Mouse (Mus musculus): Measurements from ENCODE around the gene Gm2381. TPM values are rescaled to one million over a fixed set of nuclear protein-coding genes. Genes with fewer than 3 reads are reported as not detected.
"Not testable (repeated sequence)": the region's sequence is repeated elsewhere in the genome, so short reads cannot be mapped to it uniquely, and the experiment has no call there.

Gm2381 gene
- not detected in 2 replicates for polyA plus RNA-seq (2012)

DNA sequence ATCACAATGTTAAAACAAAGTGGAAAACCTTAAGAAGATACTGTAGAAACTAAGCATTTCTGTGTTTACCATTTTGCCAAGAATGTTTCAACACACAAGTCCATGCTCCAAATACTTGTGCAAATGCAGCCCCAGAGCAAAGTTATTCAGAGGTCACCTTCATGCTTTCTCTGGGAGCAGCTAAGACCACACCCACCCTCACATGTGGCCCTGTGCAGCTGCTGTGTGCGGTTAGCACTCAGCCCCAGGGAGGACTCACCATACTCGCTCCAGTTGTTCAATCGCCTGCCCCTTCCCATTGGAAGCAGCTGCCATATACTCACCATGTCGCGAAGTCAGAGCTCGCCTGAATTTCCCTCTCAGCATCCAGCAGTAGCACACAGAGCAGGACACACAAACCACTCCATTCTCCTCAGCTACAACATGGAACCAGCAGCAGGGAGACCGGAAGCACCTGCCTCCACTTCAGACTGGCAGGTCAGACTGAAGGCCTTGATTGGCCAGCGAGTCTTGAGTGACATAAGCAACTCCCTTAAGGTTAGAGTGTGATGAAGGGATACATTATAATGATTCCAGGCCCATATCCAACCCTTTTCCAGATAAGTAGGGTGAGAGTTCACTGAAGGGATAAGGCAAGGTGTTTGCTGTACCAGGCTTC is at the start of gene Gm2381:
TSS of gene Gm2381 (minus strand) at position 434 of the 658 bp plus-strand sequence.
- H3K4me1 ChIP-seq (ENCODE audit: control insufficient read depth); H3K36me3 ChIP-seq (ENCODE audit: control insufficient read depth); H3K4me3 ChIP-seq (replicated peaks); H3K27me3 ChIP-seq (ENCODE audit: control insufficient read depth); H3K9me3 ChIP-seq (ENCODE audit: control insufficient read depth, low read length): not testable (repeated sequence)

DNA sequence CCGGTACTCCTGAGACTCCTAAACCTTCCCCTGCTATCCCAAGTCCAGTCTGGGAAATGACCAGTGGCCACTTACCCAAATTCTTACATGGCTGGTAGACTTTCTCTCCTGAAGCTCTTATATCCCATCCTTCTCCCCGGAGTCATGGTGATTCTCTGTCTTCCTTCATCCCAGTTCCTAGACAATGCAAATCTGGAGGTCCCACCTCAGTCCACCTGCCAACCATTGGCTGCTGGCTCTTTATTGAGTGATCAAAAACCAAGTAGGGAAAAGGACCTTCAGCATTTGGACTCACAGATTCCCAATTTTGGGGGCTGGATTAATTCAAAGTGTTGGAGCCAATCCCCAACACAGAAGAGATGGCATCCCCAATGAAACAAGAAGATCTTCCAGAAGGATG is 31.0 kb upstream of the Gm2381 start:
- not testable (repeated sequence) for H3K27me3 ChIP-seq (ENCODE audit: control insufficient read depth); H3K36me3 ChIP-seq (ENCODE audit: control insufficient read depth); H3K4me1 ChIP-seq (ENCODE audit: control insufficient read depth); H3K4me3 ChIP-seq (replicated peaks)
- peaks cover 21% of the 10 kb centered on the region for H3K9me3 ChIP-seq (ENCODE audit: control insufficient read depth, low read length)

DNA sequence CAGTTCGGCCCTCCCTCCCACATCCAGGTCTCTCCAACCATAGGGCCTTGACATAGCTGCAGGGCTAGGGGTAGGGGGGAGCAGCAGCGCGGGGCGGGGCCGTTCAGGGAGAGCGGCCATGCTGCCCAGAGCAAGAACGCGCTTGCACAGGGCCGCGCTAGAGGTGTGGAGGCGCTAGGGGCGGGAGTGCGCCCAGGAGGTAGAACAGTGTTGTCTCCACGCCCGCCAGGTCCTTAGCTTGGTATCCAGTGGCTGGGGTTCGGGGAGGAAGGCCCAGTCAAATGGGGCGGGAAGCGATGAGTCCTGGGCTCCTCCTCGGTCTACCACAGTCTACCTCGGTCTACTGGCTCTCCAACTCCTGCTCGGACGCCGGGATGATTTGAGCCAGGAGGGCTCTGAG is 11.1 kb upstream of the Gm2381 start:
- Histone ChIP-seq H3K27me3 (ENCODE audit: control insufficient read depth) (no peaks in the 10 kb centered on the region), H3K9me3 (ENCODE audit: control insufficient read depth, low read length) (peaks cover 18% of the 10 kb centered on the region), H3K4me3 (replicated peaks) (no peak overlapping the region), H3K36me3 (ENCODE audit: control insufficient read depth) (no peaks in the 10 kb centered on the region), H3K4me1 (ENCODE audit: control insufficient read depth) (no peaks in the 10 kb centered on the region)
- TF ChIP-seq GATA1 (IDR thresholded peaks at IDR 0.05; ENCODE audit: low read length) = no peak
- no peak for TF ChIP-seq TAL1 (IDR thresholded peaks at IDR 0.05; ENCODE audit: low read length)

DNA sequence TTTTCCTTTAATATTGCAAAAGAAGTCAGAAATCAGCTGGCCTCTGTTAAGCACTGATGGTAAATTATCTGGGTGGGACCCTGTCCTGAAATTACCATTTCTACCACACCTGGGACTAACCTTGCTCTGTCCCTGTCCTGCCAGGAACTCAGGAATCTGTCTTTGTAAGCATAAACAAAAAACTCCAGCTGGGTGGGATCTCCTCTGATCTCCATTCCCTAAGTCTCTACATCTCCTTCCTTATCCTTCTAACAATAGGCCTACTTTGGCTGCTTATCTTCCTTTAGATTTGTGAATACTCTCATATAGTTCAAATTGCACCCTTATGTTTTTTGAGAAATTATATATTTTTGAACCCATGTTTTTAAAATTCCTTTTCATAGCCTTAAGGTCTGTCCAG is 28.7 kb downstream of the Gm2381 start:
- H3K36me3 ChIP-seq (ENCODE audit: control insufficient read depth); H3K4me1 ChIP-seq (ENCODE audit: control insufficient read depth); H3K27me3 ChIP-seq (ENCODE audit: control insufficient read depth); H3K9me3 ChIP-seq (ENCODE audit: control insufficient read depth, low read length); H3K4me3 ChIP-seq (replicated peaks): not testable (repeated sequence)

DNA sequence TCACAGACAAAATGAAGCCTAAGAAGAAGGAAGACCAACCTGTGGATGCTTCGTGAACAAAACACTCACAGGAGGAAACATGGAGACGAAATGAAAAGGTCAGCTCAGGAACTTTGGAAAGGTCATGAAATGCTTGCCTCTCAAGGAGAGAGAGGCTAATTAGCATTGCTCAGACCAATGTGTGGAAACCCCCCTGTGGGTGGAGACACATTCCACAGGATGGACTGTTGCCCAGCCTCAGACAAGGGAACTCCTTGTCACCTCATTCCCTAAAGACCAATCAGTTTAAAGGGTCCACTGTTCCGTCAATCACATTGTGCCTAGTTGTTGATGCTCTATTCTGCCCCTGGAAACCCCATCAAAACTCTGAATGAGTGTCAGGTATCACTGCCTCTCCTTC is 34.8 kb downstream of the Gm2381 start:
- H3K4me3 ChIP-seq (replicated peaks) = no peak overlapping the region
- no peaks in the 10 kb centered on the region for H3K4me1 ChIP-seq (ENCODE audit: control insufficient read depth)
- H3K36me3 ChIP-seq (ENCODE audit: control insufficient read depth) = no peaks in the 10 kb centered on the region
- H3K27me3 ChIP-seq (ENCODE audit: control insufficient read depth) = no peaks in the 10 kb centered on the region
- H3K9me3 ChIP-seq (ENCODE audit: control insufficient read depth, low read length) = peaks cover 3% of the 10 kb centered on the region
- no peak for TF ChIP-seq GATA1 (IDR thresholded peaks at IDR 0.05; ENCODE audit: low read length)
- no peak for TF ChIP-seq TAL1 (IDR thresholded peaks at IDR 0.05; ENCODE audit: low read length)

DNA sequence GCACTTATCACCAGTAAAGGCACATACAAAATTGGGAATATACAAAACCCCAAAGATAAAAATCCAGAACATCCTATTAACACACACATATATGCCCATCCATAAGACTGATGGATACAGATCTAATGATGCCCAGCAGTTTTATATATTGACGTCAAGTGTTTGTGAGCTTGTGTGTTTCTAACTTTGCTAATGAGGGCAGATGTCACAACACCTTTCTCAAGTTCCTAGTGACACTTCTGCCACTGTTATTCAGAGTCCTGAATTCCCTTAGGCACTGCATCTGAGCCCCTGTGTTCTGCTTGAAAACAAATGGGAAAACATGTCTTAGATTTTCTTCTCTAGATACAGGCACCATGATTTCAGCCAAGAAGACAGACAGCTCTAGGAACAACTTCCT is 73.6 kb downstream of the Gm2381 start, which contains the start of gene Vmn2r62:
TSS of gene Vmn2r62 (minus strand) at position 101 of the 400 bp plus-strand sequence.
- not testable (repeated sequence) for H3K27me3 ChIP-seq (ENCODE audit: control insufficient read depth); H3K9me3 ChIP-seq (ENCODE audit: control insufficient read depth, low read length); H3K4me3 ChIP-seq (replicated peaks); H3K4me1 ChIP-seq (ENCODE audit: control insufficient read depth); H3K36me3 ChIP-seq (ENCODE audit: control insufficient read depth)

Other genes with a start within 250 kb of the Gm2381 start
- gene Zfp976, start 224.6 kb downstream of the Gm2381 start, polyA plus RNA-seq (2012) = 0.01 and 0.02 TPM in 2 replicates
- gene Zfp975, start 174.5 kb downstream of the Gm2381 start, polyA plus RNA-seq (2012) = not detected in 2 replicates
- not detected in 2 replicates for gene Gm17067, start 140.2 kb downstream of the Gm2381 start, polyA plus RNA-seq (2012)
- gene Vmn2r62, start 73.7 kb downstream of the Gm2381 start, polyA plus RNA-seq (2012) = not detected in 2 replicates
- gene Vmn2r63, start 66.6 kb upstream of the Gm2381 start, polyA plus RNA-seq (2012) = under 0.01 and 0.01 TPM in 2 replicates
- gene Gm9268, start 151.5 kb upstream of the Gm2381 start, polyA plus RNA-seq (2012) = not detected in 2 replicates
- 0.01 TPM in 1 of 2 replicates, not detected in the other for gene Zfp936, start 247.0 kb upstream of the Gm2381 start, polyA plus RNA-seq (2012)